Mouse (Mus musculus): ENCODE data around the gene Rnf113a2.

Rnf113a2 gene

DNA sequence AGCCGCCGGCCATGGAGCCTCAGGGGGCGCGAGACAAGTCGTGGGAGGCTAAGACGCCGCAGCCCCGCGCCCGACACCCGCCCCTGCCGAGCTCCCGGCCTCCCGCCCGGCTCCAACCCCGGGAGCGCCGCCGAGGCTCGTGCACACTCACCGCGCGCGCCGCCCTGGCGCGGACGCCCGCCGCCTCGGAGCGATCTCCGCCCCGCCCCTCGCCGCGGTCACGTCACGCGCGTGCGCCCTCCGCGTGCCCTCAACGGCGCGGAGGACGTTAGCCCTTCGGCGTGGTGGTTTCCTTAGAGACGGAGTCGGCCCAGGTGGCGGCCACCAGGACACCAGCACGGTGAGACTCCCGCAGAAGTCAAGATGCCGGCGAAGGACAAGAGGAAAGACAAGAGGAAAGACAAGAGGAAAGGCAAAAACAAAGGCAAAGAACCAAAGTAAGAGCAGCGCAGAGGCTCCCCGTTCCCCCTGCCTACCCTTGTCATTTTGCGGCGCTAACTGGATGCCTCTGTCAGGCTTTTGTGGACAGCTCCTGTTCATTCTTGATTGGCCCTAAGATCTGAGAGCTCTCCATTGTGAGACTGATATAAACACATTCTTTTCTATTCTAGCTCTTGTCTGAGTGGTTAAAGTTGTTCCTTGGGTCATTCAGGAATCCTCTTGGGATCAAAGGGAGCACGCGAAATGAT is 8.0 kb upstream of the Rnf113a2 start, which contains the start of the genes Entpd5 and Bbof1:
Gene Entpd5 (minus strand): TSS at position 211 of the 689 bp plus-strand sequence.
Gene Bbof1 (plus strand): TSS at position 253 of the 689 bp plus-strand sequence.
- DNase-seq (ENCODE audit: low spot score), result peak; percentile 86

DNA sequence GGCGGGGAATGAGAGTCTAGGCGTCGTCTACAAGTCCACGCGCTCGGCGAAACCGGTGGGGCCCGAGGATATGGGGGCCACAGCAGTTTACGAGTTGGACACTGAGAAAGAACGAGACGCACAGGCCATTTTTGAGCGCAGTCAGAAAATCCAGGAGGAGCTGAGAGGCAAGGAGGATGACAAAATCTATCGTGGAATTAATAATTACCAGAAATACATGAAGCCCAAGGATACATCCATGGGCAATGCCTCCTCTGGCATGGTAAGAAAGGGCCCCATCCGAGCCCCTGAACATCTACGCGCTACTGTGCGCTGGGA is 568 bp downstream of the Rnf113a2 start:
- no peak for DNase-seq (ENCODE audit: low spot score)

DNA sequence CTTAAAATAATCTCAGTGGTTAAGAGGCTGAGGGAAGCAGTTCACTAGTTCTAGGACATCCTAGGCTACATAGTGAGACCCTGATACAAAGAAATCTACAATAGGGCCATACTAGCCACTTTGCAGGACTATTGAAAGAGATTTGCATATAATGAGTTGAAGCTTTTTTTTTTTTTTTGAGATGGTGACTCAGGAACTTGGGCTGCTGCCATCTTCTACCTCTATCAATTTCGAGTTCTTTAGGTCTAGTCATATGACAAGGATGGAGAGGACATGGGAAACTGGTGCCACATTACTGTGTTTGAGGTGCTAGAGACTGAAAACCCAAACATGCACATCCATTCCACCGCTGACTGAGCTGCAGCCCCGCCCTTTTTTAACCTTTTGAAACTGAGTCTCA is 7.0 kb downstream of the Rnf113a2 start:
- no peak for DNase-seq (ENCODE audit: low spot score)

DNA sequence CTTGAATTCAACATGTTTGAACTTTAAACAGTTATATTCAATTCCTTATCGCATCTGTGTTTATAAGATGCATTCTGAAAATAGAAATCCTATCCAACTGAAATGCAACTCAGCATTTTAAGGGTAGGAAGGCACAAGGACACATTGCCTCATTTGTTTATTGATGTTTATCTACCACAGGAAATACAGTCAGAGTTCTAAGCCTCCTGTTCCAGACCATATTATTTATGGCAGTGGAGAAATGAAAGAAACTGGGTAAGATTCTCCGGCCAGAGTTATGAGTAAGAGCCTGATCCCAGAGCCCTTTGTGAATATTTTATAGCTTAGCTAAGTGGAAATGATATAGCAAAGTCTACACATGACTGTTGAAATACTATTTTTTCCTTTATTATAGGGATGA is 12.8 kb downstream of the Rnf113a2 start:
- DNase-seq (ENCODE audit: low spot score), result no peak

DNA sequence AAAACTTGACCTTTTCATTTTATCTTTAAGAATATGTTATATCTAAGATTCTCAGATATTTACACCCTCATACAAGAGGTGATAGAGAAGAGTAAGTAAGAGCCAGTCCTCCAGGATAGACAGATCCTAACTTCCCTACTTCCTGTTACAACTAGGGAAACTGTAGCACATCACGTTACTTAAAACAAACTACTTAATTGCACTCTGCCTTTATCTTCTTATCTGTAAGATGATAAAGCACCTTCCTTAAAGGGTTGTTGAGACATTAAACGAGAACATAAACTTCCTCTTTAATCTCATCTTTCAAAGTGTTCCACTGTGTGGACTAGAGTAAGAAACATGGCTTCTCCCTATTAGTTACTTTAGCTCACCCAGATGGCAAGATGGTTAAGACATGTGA is 21.7 kb downstream of the Rnf113a2 start:
- DNase-seq (ENCODE audit: low spot score), result no peak

DNA sequence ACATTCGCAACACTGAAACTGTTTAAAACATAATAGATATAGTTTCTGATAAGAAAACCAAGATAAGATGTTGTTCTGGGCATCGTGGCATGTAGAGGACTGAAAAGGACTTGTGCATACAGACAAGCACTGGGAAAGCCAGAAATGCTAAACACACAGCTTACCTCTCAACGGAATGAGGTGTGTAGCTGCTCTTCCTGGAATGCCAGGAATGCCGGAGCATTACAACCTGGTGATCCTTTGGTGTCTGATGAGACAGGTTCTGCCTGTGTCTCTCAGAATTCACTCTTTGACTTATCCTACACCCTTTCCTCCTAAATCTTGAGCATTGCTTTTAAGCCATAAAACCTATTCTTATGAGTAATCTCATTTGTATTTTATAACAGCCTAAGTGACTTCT is 25.5 kb downstream of the Rnf113a2 start:
- no peak for DNase-seq (ENCODE audit: low spot score)

DNA sequence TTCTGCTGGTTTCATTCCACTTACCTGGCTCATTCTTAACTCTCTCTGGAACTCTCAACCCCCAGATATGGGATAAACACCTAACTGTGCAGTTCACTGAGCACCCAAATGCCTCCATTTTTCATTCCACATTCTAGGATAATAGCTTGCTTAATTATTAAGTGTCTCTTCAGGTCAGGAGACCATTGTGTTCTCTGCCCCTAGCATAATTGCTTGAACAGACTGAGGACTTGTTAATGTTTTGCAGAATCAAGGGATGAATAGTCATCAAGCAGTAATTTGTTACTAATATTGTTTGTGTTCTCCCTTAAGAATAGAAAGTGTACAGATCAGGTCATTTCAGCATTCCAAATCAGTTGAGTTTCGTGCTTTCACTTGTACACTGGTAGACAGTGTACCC is 30.4 kb downstream of the Rnf113a2 start:
- DNase-seq (ENCODE audit: low spot score), result no peak

DNA sequence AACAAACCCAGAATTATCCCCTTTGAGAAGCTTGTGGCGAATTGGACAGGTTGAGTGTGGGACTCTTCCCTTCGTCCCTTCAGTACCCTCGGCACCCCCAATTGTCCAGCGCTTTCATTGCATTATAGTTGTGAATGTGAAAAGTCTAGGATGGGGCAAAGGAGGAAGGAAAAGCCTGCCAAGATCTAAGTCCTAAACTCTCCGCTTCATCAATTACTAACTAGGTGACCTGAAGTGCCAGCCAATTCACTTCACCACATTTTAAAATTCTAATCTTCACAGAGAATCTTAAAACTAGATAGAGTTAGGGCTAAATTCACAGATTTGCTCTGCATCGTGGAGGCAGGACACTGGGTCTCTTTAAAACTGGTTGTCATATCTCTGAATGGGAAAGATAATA is 31.2 kb downstream of the Rnf113a2 start:
- DNase-seq (ENCODE audit: low spot score), result no peak

DNA sequence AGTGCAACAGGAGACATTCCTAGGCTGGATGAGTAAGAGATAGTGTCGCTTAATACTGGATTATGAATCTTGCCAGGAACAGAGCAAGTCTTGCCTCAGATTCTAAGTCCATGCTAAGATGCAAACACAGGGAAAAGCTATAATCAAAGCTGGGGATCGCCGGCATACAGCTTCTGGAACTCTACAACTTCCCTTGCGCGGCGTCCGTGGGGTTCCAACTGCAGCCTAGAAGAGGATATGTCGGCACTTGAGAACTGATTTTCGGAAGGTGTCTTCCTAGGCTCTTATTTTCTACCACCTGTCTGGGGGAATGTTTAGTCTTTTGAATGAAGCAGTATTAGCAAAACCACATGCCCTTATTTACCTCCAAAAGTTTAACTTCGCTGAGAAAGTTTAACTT is 32.9 kb downstream of the Rnf113a2 start:
- no peak for DNase-seq (ENCODE audit: low spot score)

DNA sequence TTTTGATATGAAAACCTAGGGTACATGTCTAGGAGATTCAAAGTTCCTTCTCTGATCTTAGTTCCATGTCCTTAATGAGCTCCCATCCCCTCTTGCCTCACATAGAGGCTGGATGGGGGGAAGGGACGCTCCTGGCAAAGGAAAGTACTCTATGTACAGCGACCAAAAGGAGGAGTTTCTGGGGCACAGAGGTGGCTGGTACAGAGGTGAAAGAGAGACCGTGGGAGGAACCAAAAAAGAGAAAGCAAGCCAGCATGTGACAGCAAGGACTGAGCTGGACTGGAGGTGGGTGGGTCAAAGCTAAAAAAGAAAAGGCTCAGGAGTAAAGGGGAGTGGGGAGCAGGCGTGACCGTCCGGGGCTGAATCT is 33.3 kb downstream of the Rnf113a2 start:
- DNase-seq (ENCODE audit: low spot score), result peak; percentile 7

DNA sequence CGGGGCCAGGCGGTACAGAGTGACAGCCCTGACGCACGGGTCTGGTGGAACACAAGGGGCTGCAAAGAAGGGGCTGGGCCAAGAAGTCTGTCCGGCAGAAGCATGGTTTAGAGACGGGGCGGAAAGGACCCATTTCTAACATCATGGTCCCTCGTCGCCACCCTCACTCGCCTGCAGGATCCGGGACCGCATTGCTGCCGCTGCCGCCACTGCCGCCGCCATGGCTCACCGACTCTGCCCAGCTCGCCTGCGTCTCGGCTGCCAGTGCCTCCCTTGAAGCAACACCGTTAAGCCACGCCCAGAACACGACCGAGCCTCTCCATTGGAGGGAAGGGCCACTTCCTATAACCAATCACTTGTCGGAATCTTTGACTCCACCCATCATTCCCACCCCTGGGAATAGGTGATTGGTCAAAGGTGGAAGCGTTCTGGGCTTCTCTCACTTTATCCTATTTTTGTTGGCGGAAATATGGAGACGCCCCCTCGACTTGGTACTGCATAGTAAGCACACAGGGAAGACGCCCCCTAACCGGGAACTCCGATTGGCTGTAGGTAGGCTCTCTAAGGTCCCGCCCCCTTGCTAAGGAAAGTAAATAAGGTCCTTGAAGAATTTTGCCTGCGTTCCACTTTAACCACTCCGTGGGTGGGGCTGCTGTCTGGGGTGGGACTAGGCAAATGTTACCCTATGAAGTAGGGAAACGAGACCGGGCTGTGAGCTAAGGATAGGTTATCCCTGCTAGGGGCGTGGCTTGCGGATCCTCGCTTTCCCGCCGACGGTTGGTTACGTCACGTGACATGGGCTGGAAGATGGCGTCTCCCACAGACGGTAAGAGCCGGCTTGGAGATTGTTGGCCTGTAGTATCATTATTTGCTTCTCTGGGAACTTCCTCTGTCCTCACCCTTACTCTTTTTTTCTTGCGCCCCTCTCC is 34.0 kb downstream of the Rnf113a2 start, which contains the start of the genes Aldh6a1 and Lin52:
Gene Aldh6a1 (minus strand): TSS at position 287 of the 929 bp plus-strand sequence.
Gene Lin52 (plus strand): TSS at position 705 of the 929 bp plus-strand sequence.
- peak; percentile 89 for DNase-seq (ENCODE audit: low spot score)

DNA sequence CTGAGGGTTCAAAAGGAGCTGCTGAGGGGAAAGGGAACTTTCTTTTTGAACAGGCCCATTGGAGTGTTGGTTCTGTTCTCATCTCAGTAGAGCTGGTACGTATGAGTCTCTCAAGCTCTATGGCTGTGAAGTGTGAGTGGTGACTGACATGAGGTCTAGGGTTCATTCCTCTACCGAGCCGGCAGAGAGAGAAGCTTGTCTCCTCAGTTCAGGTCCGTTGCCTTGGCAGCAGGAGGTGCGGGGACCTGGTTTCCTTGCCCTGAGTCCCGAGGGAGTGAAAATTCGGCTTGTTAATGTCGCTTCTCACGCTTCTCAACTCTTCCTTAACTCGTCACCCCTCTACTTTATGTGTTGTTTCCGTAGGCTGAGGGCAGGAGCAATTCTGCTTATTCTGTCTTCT is 34.8 kb downstream of the Rnf113a2 start:
- peak; percentile 5 for DNase-seq (ENCODE audit: low spot score)

DNA sequence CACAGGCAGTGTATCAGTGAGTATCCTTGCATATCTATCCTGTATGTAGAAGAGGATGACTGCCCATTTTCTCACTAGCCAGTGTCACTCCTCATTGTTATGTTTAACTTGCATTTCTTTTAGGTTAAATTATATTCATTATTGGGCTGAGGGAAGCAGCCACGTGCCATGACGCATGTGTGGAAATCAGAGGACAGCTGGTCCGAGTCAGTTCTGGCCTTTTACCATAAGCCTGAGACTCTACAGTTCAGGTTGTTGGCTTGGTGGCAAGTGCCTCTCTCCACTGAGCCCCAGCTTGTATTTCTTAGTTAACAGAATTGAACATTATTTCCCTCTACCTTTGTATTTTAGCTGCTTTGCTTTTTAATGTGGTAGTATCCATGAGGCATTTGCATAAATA is 39.9 kb downstream of the Rnf113a2 start:
- DNase-seq (ENCODE audit: low spot score), result no peak

DNA sequence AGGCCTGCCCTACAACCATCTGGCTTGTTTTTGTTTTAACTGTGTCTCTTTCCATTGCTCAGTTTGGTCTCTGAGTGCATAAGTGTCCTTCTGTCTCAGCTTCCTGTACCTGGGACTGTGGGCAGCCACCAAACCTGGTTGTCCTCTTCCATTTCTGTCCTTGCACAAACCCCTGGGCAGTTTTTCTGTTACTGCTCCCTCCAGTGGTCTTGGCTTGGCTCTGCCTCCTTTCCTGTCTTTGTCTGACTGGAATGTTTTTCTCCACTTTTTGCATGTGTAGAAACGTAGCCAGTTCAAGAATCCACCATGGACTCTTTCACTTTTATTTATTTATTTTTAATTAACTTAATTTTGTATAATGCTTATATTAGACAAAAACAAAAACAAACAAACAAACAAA is 42.8 kb downstream of the Rnf113a2 start:
- no peak for DNase-seq (ENCODE audit: low spot score)

DNA sequence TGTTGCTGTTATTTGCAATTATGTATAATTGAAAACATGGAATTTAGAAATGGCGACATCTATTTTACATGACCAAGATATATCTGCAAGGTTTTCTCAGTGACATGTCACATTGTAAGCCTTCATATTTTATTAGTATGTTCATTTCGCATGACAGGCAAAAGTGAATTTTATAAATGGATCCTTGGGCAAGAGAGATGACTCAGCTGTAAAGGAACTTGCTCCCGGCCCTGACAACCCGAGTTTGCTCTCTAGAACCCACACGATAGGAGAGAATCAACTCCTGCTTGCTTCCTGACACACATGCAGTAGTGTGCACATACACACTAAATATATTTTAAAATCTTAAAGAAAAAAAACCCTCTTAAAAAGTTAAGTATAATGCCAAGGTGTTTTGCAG is 44.4 kb downstream of the Rnf113a2 start:
- no peak for DNase-seq (ENCODE audit: low spot score)

DNA sequence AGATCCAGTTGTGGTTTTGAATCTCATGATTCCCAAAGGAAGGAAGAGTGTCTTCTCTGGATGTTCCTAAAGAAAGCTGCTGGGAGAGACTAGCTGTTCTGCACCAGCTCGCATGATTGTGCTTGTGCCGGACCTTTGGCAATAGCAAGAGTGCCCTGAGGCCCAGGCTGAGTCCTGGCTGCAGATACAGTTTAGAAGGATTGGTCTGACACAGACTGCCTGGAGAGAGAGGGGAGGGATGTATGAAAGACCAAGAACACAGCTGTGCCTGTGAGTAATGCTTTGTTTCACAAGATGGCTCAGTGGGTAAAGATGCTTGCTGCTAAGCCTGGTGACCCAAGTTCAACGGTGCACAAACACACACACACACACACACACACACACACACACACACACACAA is 45.9 kb downstream of the Rnf113a2 start:
- DNase-seq (ENCODE audit: low spot score), result no peak
